Mouse (Mus musculus): Measurements from ENCODE around the gene Anapc15. TPM values are rescaled to one million over a fixed set of nuclear protein-coding genes. Genes with fewer than 3 reads are reported as not detected.
A peak's percentile ranks its signal among the peaks of the same experiment; 100 is the strongest.

Gene Anapc15
- total RNA-seq, 2 experiments from 2014 or later, result 31.0 to 31.7 TPM

GRCm38 (mm10) chr7:101837606-101838471 is 25.7 kb upstream of the Anapc15 start, which contains the start of gene Inppl1:
Gene Inppl1, minus strand, starts transcription at chr7:101838229.
- intact Hi-C loops (cut with DNase I), result loop anchor here (5.0 kb wide), 2 partner anchors 59 to 171 kb away; no protein-coding TSS in a partner anchor
- DNase-seq (ENCODE audit: low spot score in 2 of 2), result peak; percentile 77 to 78

- DNase-seq (ENCODE audit: low spot score in 2 of 2), result no peak
- intact Hi-C loops (cut with DNase I), result no loop called here
Measured at GRCm38 (mm10) chr7:101844186-101844585, 19.3 kb upstream of the Anapc15 start.

GRCm38 (mm10) chr7:101847934-101848333 is 15.6 kb upstream of the Anapc15 start:
- DNase-seq (ENCODE audit: low spot score in 2 of 2), result no peak
- intact Hi-C loops (cut with DNase I), result no loop called here

GRCm38 (mm10) chr7:101851689-101852088 is 11.8 kb upstream of the Anapc15 start:
- intact Hi-C loops (cut with DNase I), result no loop called here
- no peak for DNase-seq (ENCODE audit: low spot score in 2 of 2)

GRCm38 (mm10) chr7:101852846-101853245 is 10.7 kb upstream of the Anapc15 start:
- DNase-seq (ENCODE audit: low spot score in 2 of 2), result no peak
- intact Hi-C loops (cut with DNase I), result no loop called here

- intact Hi-C loops (cut with DNase I), result no loop called here
- no peak for DNase-seq (ENCODE audit: low spot score in 2 of 2)
Measured at GRCm38 (mm10) chr7:101853816-101854215, 9.7 kb upstream of the Anapc15 start.

GRCm38 (mm10) chr7:101857094-101857493 is 6.4 kb upstream of the Anapc15 start, which contains the start of gene Folr2:
Gene Folr2, minus strand, starts transcription at chr7:101857194.
- intact Hi-C loops (cut with DNase I), result no loop called here
- DNase-seq (ENCODE audit: low spot score in 2 of 2), result no peak

GRCm38 (mm10) chr7:101858362-101858761 is 5.2 kb upstream of the Anapc15 start:
- intact Hi-C loops (cut with DNase I), result no loop called here
- no peak for DNase-seq (ENCODE audit: low spot score in 2 of 2)

GRCm38 (mm10) chr7:101860978-101861377 is 2.5 kb upstream of the Anapc15 start:
- intact Hi-C loops (cut with DNase I), result no loop called here

GRCm38 (mm10) chr7:101862291-101862690 is 1.2 kb upstream of the Anapc15 start:
- intact Hi-C loops (cut with DNase I), result no loop called here
- no peak for DNase-seq (ENCODE audit: low spot score in 2 of 2)

More at GRCm38 (mm10) chr7:101860978-101861377, 2.5 kb upstream of the Anapc15 start:
- no peak for DNase-seq (ENCODE audit: low spot score in 2 of 2)

GRCm38 (mm10) chr7:101866491-101867265 is 3.2 kb downstream of the Anapc15 start:
- intact Hi-C loops (cut with DNase I), result no loop called here
- no peak for DNase-seq (ENCODE audit: low spot score in 2 of 2)

- intact Hi-C loops (cut with DNase I), result no loop called here
- DNase-seq (ENCODE audit: low spot score in 2 of 2), result no peak
Measured at GRCm38 (mm10) chr7:101867482-101867881, 4.0 kb downstream of the Anapc15 start.

GRCm38 (mm10) chr7:101868241-101869162 is 5.0 kb downstream of the Anapc15 start:
- intact Hi-C loops (cut with DNase I), result no loop called here

GRCm38 (mm10) chr7:101869163-101869500 is 5.6 kb downstream of the Anapc15 start:
- DNase-seq (ENCODE audit: low spot score in 2 of 2), result no peak
- intact Hi-C loops (cut with DNase I), result no loop called here

More at GRCm38 (mm10) chr7:101868241-101869162, 5.0 kb downstream of the Anapc15 start:
- DNase-seq (ENCODE audit: low spot score in 2 of 2), result no peak

GRCm38 (mm10) chr7:101870629-101871028 is 7.1 kb downstream of the Anapc15 start, which contains the start of gene Folr1:
Gene Folr1, minus strand, starts transcription at chr7:101870788.
- DNase-seq (ENCODE audit: low spot score in 2 of 2), result no peak
- intact Hi-C loops (cut with DNase I), result no loop called here

GRCm38 (mm10) chr7:101871296-101871695 is 7.8 kb downstream of the Anapc15 start:
- intact Hi-C loops (cut with DNase I), result no loop called here
- DNase-seq (ENCODE audit: low spot score in 2 of 2), result no peak

- intact Hi-C loops (cut with DNase I), result no loop called here
- DNase-seq (ENCODE audit: low spot score in 2 of 2), result no peak
Measured at GRCm38 (mm10) chr7:101875978-101876377, 12.5 kb downstream of the Anapc15 start.

GRCm38 (mm10) chr7:101880855-101881254 is 17.3 kb downstream of the Anapc15 start:
- intact Hi-C loops (cut with DNase I), result no loop called here
- DNase-seq (ENCODE audit: low spot score in 2 of 2), result no peak

GRCm38 (mm10) chr7:101882413-101883154 is 19.1 kb downstream of the Anapc15 start:
- intact Hi-C loops (cut with DNase I), result no loop called here
- peak in 1 of 2 experiments; percentile 22 for DNase-seq (ENCODE audit: low spot score in 2 of 2)
